Mouse (Mus musculus) liver, postnatal 0 days (tissue): ENCODE results near the gene Kcnj1. TPM values are rescaled to one million over a fixed set of nuclear protein-coding genes. Genes with fewer than 3 reads are reported as not detected.

Experiments
- ATAC-seq: fragments of 200-750 bp; cut with Nextera tagmentation; 2 replicates; pipeline ENCODE4 v1.8.0; 2017; ENCODE audit warnings: mild to moderate bottlenecking, moderate library complexity
- DNase-seq: peaks from one replicate; pipeline ENCODE4 v3.0.0-alpha.2; 2016
- H3K27ac ChIP-seq: fragments of 300-500 bp; sonication (generic); 2 replicates; pipeline ENCODE4 v1.5.1; 2014; ENCODE audit warnings: antibody characterized with exemption, moderate library complexity, mild to moderate bottlenecking, low read depth
- H3K27me3 ChIP-seq: fragments of 300-500 bp; sonication (generic); 2 replicates; pipeline ENCODE4 v1.6.1; 2014; ENCODE audit warnings: low read length, control low read depth, mixed read lengths; ENCODE audit not compliant: insufficient read depth
- H3K36me3 ChIP-seq: fragments of 300-500 bp; sonication (generic); replicated peaks from 2 replicates; pipeline ENCODE4 v1.6.1; 2014; ENCODE audit warnings: mild to moderate bottlenecking, control low read depth, low read length, moderate library complexity, mixed read lengths; ENCODE audit not compliant: insufficient read depth
- H3K4me1 ChIP-seq: fragments of 300-500 bp; sonication (generic); 2 replicates; pipeline ENCODE4 v1.6.1; 2014; ENCODE audit warnings: antibody characterized with exemption, mild to moderate bottlenecking, control low read depth; ENCODE audit not compliant: insufficient read depth
- H3K4me2 ChIP-seq: fragments of 300-500 bp; sonication (generic); 2 replicates; pipeline ENCODE4 v1.6.1; 2014; ENCODE audit warnings: low read depth, mild to moderate bottlenecking, low read length, moderate library complexity, mixed read lengths
- H3K4me3 ChIP-seq: fragments of 300-500 bp; sonication (generic); 2 replicates; pipeline ENCODE4 v1.5.1; 2014; ENCODE audit warnings: low read depth, low read length
- H3K9ac ChIP-seq: fragments of 300-500 bp; sonication (generic); replicated peaks from 2 replicates; pipeline ENCODE4 v1.6.1; 2014; ENCODE audit warnings: mild to moderate bottlenecking, moderate library complexity
- H3K9me3 ChIP-seq: fragments of 300-500 bp; sonication (generic); 2 replicates; pipeline ENCODE4 v1.6.1; 2016; ENCODE audit warnings: mild to moderate bottlenecking, control low read depth, low read length, mixed read lengths
- CTCF ChIP-seq: sonication (generic); IDR thresholded peaks from 2 replicates; pipeline ENCODE4 v1.5.1; 2016; ENCODE audit warnings: antibody characterized with exemption, low read depth
- EP300 ChIP-seq: IDR thresholded peaks from 2 replicates; pipeline ENCODE4 v1.6.1; 2016; ENCODE audit warnings: antibody characterized with exemption, low read depth, mild to moderate bottlenecking
- WGBS: fragments of 180-500 bp; shearing (Covaris S2); extraction: QIAGEN DNeasy Blood & Tissue Kit; methylation state at CpG from one replicate; pipeline ENCODE4 v1.1.7; 2014; ENCODE audit not compliant: insufficient replicate concordance; 5-methylcytosine and 5-hydroxymethylcytosine counted together
- polyA plus RNA-seq: library from polyadenylated mRNA; unstranded; fragments of >200 nt; fragmentation: Nextera tagmentation; extraction: Ambion mirVana; gene quantifications from 2 replicates; pipeline ENCODE4 v1.2.1, GENCODE M21; 2015

Gene Kcnj1
- polyA plus RNA-seq, 1 experiment from 2014 or later: not detected

- Histone ChIP-seq H3K27me3 (no peaks in the 10 kb centered on the region), H3K4me1 (no peaks in the 10 kb centered on the region), H3K9me3 (no peaks in the 10 kb centered on the region), H3K4me2 (no peak overlapping the region), H3K4me3 (no peak overlapping the region), H3K36me3 (peaks cover 15% of the 10 kb centered on the region; the same call in 1 of the 2 replicates), H3K9ac (no peak overlapping the region), H3K27ac (no peak overlapping the region)
- DNase-seq (no peak), ATAC-seq (no peak)
- no peak for TF ChIP-seq CTCF
- TF ChIP-seq EP300: no peak
- 73% methylated on average over 5 of the region's 5 CpGs for WGBS
These were observed 76.5 kb downstream of the Kcnj1 start for GRCm38 (mm10) chr9:32448766-32449165.

Other genes with a start within 250 kb of the Kcnj1 start
- 0.81 and 0.85 TPM in 2 replicates for gene Kcnj5, start 28.1 kb upstream of the Kcnj1 start, polyA plus RNA-seq
- gene Fli1, start 170.4 kb downstream of the Kcnj1 start, polyA plus RNA-seq: 9.4 and 11.5 TPM in 2 replicates